Mouse (Mus musculus): ENCODE measurements around the gene Gm49337. TPM values are rescaled to one million over a fixed set of nuclear protein-coding genes. Genes with fewer than 3 reads are reported as not detected.
"Not testable (repeated sequence)": the region's sequence is repeated elsewhere in the genome, so short reads cannot be mapped to it uniquely, and the experiment has no call there.

Gene Gm49337
- polyA plus RNA-seq, 1 experiment: not detected

- Histone ChIP-seq H3K27me3 (ENCODE audit: control insufficient read depth, insufficient read depth, low read length) (no peaks in the 10 kb centered on the region), H3K4me3 (ENCODE audit: low read depth, low read length) (no peak overlapping the region), H3K36me3 (ENCODE audit: control insufficient read depth, insufficient read depth, low read length) (no peaks in the 10 kb centered on the region), H3K27ac (ENCODE audit: insufficient read depth, low read depth, low read length) (no peak overlapping the region), H3K4me1 (ENCODE audit: control insufficient read depth, insufficient read depth, insufficient read length, low read length) (peaks cover 8% of the 10 kb centered on the region; the same call in 1 of the 2 replicates)
- WGBS: 42% methylated on average over 4 of the region's 4 CpGs
- TF ChIP-seq POLR2A (IDR thresholded peaks at IDR 0.05; ENCODE audit: low read depth, low read length): no peak
- no peak for TF ChIP-seq CTCF (IDR thresholded peaks at IDR 0.05; ENCODE audit: extremely low read depth, insufficient read length, insufficient replicate concordance, low read depth, low read length)
These were observed 33.3 kb downstream of the Gm49337 start for GRCm38 (mm10) chr4:116206531-116206930.

GRCm38 (mm10) chr4:116208891-116209290, 35.7 kb downstream of the Gm49337 start:
- TF ChIP-seq POLR2A (IDR thresholded peaks at IDR 0.05; ENCODE audit: low read depth, low read length) (no peak), CTCF (IDR thresholded peaks at IDR 0.05; ENCODE audit: extremely low read depth, insufficient read length, insufficient replicate concordance, low read depth, low read length) (no peak)
- peak overlapping the region; percentile 28; the same call in 1 of the 2 replicates for H3K27ac ChIP-seq (ENCODE audit: insufficient read depth, low read depth, low read length)
- WGBS: 73% methylated on average over 1 of the region's 1 CpGs
- peaks cover 8% of the 10 kb centered on the region; the same call in 1 of the 2 replicates for H3K4me1 ChIP-seq (ENCODE audit: control insufficient read depth, insufficient read depth, insufficient read length, low read length)
- H3K4me3 ChIP-seq (ENCODE audit: low read depth, low read length): no peak overlapping the region
- no peaks in the 10 kb centered on the region for H3K27me3 ChIP-seq (ENCODE audit: control insufficient read depth, insufficient read depth, low read length)
- H3K36me3 ChIP-seq (ENCODE audit: control insufficient read depth, insufficient read depth, low read length): no peaks in the 10 kb centered on the region

DNA sequence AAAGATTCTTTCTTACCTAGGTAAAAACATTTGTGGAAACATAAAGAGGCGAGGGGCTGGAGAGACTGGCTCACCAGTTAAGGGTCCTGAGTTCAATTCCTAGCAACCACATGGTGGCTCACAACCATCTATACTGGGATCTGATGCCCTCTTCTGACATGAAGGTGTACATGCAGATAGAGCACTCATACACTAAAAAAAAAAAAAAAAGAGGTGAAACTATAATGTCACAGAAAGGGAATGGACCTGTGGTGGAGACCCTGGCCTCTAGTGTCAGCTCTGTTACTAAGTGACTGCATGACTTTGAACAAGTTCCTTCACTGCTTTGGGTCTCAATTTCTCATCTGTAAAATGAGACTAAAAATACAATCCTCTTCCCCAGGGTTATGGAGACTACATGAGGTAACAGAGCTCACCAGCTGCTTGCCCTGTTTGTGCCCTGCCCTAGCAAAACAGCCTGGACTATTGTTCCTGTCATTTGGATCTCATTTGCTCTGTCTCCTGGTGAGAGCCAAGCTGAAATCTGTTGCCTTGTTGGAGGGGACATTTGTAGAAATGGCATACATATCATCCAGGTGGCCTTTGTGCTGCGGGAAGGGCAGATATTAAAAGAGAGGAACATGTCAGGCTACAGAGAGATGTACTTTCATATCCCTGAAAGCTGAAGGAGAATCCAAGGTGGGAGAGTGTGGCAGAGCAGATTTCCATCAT, 42.9 kb downstream of the Gm49337 start:
- WGBS: 94% methylated on average over 2 of the region's 2 CpGs
- TF ChIP-seq CTCF (IDR thresholded peaks at IDR 0.05; ENCODE audit: extremely low read depth, insufficient read length, insufficient replicate concordance, low read depth, low read length) (no peak), POLR2A (IDR thresholded peaks at IDR 0.05; ENCODE audit: low read depth, low read length) (no peak)
- Histone ChIP-seq H3K27me3 (ENCODE audit: control insufficient read depth, insufficient read depth, low read length) (no peaks in the 10 kb centered on the region), H3K36me3 (ENCODE audit: control insufficient read depth, insufficient read depth, low read length) (no peaks in the 10 kb centered on the region), H3K4me3 (ENCODE audit: low read depth, low read length) (no peak overlapping the region), H3K27ac (ENCODE audit: insufficient read depth, low read depth, low read length) (no peak overlapping the region), H3K4me1 (ENCODE audit: control insufficient read depth, insufficient read depth, insufficient read length, low read length) (no peaks in the 10 kb centered on the region)

DNA sequence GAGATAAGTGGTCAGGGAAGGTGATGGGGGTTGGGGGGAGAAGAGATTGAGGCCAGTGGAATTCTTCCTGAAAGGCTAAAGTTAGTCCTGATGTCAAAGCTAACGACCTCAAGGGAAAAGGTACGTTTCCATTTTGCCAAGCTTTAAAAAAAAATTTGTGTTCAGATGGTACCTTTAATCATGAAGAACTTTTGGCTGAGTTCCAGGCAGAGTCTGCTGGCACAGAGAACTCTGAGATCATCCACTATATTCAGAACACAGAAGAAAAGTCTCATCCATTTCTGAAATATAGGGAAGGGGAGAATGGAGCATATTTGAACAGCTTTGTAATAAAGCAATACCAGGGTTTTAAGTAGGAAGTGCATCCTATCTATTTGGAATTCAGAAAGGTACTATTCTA, 43.9 kb downstream of the Gm49337 start:
- Histone ChIP-seq H3K36me3 (ENCODE audit: control insufficient read depth, insufficient read depth, low read length) (no peaks in the 10 kb centered on the region), H3K4me1 (ENCODE audit: control insufficient read depth, insufficient read depth, insufficient read length, low read length) (no peaks in the 10 kb centered on the region), H3K4me3 (ENCODE audit: low read depth, low read length) (no peak overlapping the region), H3K27ac (ENCODE audit: insufficient read depth, low read depth, low read length) (no peak overlapping the region), H3K27me3 (ENCODE audit: control insufficient read depth, insufficient read depth, low read length) (no peaks in the 10 kb centered on the region)
- WGBS: 41% methylated on average over 2 of the region's 2 CpGs
- TF ChIP-seq POLR2A (IDR thresholded peaks at IDR 0.05; ENCODE audit: low read depth, low read length): no peak
- TF ChIP-seq CTCF (IDR thresholded peaks at IDR 0.05; ENCODE audit: extremely low read depth, insufficient read length, insufficient replicate concordance, low read depth, low read length): no peak

- not testable (repeated sequence) for H3K27ac ChIP-seq (ENCODE audit: insufficient read depth, low read depth, low read length); H3K4me1 ChIP-seq (ENCODE audit: control insufficient read depth, insufficient read depth, insufficient read length, low read length); H3K36me3 ChIP-seq (ENCODE audit: control insufficient read depth, insufficient read depth, low read length); H3K27me3 ChIP-seq (ENCODE audit: control insufficient read depth, insufficient read depth, low read length); H3K4me3 ChIP-seq (ENCODE audit: low read depth, low read length)
- 75% methylated on average over 1 of the region's 1 CpGs for WGBS
These were observed 44.5 kb downstream of the Gm49337 start for GRCm38 (mm10) chr4:116217661-116218060.

DNA sequence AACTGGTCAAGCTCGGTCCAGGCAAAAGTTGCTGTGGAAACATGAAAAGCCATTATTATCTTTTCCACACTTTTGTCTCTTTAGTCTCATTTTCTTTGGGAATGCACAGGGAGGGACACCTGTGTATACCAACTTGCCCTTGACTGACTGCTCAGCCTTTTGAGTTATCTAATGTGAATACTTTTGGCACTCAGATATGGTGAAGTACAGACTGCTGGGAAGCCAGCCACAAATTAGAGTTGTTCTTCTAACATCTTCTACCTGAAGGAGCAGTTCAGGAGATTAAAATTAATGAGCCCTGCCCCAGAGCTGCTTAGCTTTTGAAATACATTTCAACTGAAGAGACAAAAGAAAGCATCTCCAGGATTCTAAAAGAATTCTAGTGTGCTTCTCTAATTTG, 45.9 kb downstream of the Gm49337 start:
- Histone ChIP-seq H3K27me3 (ENCODE audit: control insufficient read depth, insufficient read depth, low read length) (no peaks in the 10 kb centered on the region), H3K4me3 (ENCODE audit: low read depth, low read length) (no peak overlapping the region), H3K27ac (ENCODE audit: insufficient read depth, low read depth, low read length) (no peak overlapping the region), H3K36me3 (ENCODE audit: control insufficient read depth, insufficient read depth, low read length) (no peaks in the 10 kb centered on the region), H3K4me1 (ENCODE audit: control insufficient read depth, insufficient read depth, insufficient read length, low read length) (no peaks in the 10 kb centered on the region)
- 95% methylated on average over 1 of the region's 1 CpGs for WGBS
- TF ChIP-seq CTCF (IDR thresholded peaks at IDR 0.05; ENCODE audit: extremely low read depth, insufficient read length, insufficient replicate concordance, low read depth, low read length): no peak
- TF ChIP-seq POLR2A (IDR thresholded peaks at IDR 0.05; ENCODE audit: low read depth, low read length): no peak

DNA sequence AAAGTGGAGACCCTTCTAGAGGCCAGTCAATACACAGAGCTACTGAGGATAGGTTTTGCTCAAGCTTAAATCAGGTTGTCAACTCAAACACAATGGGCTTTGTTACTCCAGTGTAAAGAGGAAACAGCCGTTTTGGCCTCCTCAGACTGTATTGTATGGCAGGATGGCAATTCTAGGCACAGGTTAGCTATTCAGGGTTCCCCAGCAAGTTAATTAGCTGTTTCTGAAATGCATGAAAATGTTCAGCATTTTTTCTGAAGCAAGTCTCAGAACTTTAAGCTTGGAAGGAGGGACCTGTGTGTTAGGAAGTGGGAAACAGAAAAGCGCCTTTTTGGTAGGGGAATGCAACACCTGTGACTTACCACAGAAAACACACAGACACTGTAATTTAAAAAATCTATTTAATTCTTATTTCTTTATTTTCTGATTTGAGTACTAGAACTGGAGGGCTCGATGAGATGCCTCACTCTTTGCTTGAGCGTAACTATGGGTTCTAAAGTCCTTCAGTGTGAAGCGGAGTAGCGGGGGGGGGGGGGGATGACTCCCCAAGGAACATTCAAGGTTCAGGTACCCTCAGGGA, 47.0 kb downstream of the Gm49337 start:
- no peaks in the 10 kb centered on the region for H3K4me1 ChIP-seq (ENCODE audit: control insufficient read depth, insufficient read depth, insufficient read length, low read length)
- H3K27ac ChIP-seq (ENCODE audit: insufficient read depth, low read depth, low read length): no peak overlapping the region
- TF ChIP-seq POLR2A (IDR thresholded peaks at IDR 0.05; ENCODE audit: low read depth, low read length): no peak
- no peak for TF ChIP-seq CTCF (IDR thresholded peaks at IDR 0.05; ENCODE audit: extremely low read depth, insufficient read length, insufficient replicate concordance, low read depth, low read length)
- H3K36me3 ChIP-seq (ENCODE audit: control insufficient read depth, insufficient read depth, low read length): no peaks in the 10 kb centered on the region
- peak overlapping the region; percentile 81; the same call in 1 of the 2 replicates for H3K4me3 ChIP-seq (ENCODE audit: low read depth, low read length)
- WGBS: 28% methylated on average over 6 of the region's 6 CpGs
- no peaks in the 10 kb centered on the region for H3K27me3 ChIP-seq (ENCODE audit: control insufficient read depth, insufficient read depth, low read length)

All from small intestine, adult 2 months (tissue).